Mouse (Mus musculus) E14TG2a.4 (cell line): Measurements from ENCODE around the gene Ikzf3.

ENCODE experiments used
- CTCF ChIP-seq: conservative IDR thresholded peaks from 2 replicates; pipeline ENCODE4 v1.5.1; 2014; ENCODE audit warnings: low read length
- POU5F1 ChIP-seq: IDR thresholded peaks from 2 replicates; pipeline ENCODE4 v1.6.1; 2014; ENCODE audit warnings: low read length, borderline replicate concordance

DNA sequence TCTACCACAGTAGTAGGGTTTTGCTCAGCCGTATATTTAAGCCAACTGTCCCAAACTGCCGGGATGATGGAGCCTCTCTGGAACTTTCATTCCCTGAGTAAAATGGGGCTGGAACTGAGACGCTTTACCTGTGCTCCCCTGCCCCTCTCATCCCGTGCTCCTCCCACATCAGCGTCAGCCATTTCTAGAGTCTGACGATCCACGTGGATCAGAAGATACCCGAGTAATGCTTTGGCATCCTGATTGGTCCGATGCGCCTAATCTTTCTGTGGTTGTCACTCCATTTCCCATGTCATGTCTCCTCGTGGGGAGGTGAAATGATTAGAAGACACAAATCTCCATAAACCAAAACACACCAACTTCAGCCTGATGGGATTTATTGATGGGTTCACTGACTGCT is 70.9 kb downstream of the Ikzf3 start:
- TF ChIP-seq CTCF (no peak), POU5F1 (no peak)
